Mouse (Mus musculus) kidney, postnatal 25 days (tissue): Measurements from ENCODE around the gene Col3a1.
A peak's percentile ranks its signal among the peaks of the same experiment; 100 is the strongest.

Source experiments
- DNase-seq, 2 experiments: peaks; one replicate each; pipeline ENCODE4 v3.0.0; 2021; ENCODE audit warnings: mixed read lengths in 2 of 2

Col3a1 gene

GRCm38 (mm10) chr1:45311388-45311787, at the start of gene Col3a1:
Col3a1 (plus strand) TSS chr1:45311538.
- peak; percentile 38 to 43 for DNase-seq

DNA sequence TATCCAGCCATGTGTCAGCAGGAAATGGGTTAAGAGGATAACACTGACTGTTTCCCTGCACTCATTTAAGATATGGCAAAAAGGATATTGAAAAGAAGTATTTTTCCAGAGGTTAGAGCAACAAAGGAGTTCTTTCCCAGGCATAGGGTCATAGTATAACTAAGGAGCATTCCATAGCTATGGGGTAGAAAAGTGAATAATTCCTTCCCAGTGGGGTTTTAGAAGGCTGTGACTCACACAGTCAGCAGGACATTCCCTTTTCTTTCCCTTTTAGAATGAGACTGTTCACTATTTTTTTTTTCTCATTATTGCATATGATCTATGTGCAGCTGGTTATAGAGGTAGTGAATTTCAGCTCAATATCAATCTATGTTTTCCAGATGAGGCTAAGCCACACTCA, 41.9 kb upstream of the Col3a1 start:
- DNase-seq = no peak

GRCm38 (mm10) chr1:45276006-45276539, 35.3 kb upstream of the Col3a1 start:
- DNase-seq = no peak

GRCm38 (mm10) chr1:45287954-45288353, 23.4 kb upstream of the Col3a1 start:
- no peak for DNase-seq

- DNase-seq = no peak
These were observed 21.3 kb upstream of the Col3a1 start for GRCm38 (mm10) chr1:45290037-45290436.

- DNase-seq = no peak
These were observed 11.8 kb upstream of the Col3a1 start for GRCm38 (mm10) chr1:45299394-45300119.

GRCm38 (mm10) chr1:45304273-45304672, 7.1 kb upstream of the Col3a1 start:
- DNase-seq = no peak

DNA sequence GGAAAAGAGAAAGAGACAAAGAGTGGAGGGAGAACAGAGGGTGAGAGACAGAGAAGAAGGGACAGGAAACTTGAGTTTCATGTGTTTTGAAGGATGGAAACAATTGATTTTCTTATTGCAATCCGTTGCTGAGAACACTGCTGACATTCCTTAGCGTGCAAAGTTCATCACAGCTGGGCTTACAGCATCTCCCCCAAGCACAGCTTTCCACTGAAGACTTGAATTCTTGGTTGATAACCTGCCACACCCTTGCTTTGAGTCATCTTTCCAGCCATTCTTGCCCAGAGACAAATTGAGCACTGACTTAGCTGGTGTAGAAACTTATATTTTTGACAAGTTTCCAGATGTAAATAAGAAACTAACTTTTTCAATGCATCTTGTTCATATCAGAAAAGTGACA, 2.3 kb upstream of the Col3a1 start:
- no peak for DNase-seq

- peak in 1 of 2 experiments; percentile 43 for DNase-seq
These were observed 624 bp downstream of the Col3a1 start for GRCm38 (mm10) chr1:45311962-45312361.

GRCm38 (mm10) chr1:45312870-45313269, 1.5 kb downstream of the Col3a1 start:
- DNase-seq = peak in 1 of 2 experiments; percentile 20

GRCm38 (mm10) chr1:45313696-45314295, 2.5 kb downstream of the Col3a1 start:
- DNase-seq = peak in 1 of 2 experiments; percentile 5

- no peak for DNase-seq
These were observed 4.6 kb downstream of the Col3a1 start for GRCm38 (mm10) chr1:45315767-45316528.

DNA sequence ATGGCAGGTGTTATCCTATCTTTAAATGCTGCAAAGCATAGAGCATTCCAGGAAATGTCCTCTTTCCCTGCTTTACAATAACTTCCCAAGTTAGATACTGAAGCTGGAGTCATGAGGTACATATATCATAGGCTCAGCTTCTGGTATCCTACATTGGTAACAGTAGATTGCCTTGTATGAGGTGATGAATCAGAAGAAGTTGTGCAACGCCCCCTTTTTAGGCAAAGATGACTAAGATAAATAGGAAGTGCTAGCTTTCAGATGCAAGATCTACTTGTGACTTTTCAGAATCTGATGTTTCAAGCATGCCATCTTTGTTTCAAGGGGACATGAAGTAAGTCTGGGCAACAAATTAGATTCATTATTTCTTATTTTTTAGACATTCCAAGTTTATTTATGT, 6.9 kb downstream of the Col3a1 start:
- DNase-seq = no peak

DNA sequence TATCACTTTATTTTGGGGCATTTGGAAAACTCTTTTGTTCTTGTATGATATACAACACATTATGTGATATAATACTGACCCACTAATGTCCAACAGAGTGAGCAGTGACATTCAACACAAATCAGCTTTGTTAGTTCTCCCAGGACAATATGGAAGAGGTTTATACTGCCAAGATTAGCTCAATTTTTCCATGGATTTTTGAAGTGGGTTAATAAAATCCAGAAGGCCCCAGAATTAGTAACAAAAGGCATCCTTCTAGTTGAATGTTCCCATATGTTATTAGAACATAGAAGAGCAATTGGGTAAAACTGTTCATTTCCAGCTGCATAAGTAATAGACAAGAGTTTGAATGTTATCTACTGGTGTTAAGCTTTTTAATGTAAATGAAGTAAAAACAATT, 9.5 kb downstream of the Col3a1 start:
- no peak for DNase-seq

DNA sequence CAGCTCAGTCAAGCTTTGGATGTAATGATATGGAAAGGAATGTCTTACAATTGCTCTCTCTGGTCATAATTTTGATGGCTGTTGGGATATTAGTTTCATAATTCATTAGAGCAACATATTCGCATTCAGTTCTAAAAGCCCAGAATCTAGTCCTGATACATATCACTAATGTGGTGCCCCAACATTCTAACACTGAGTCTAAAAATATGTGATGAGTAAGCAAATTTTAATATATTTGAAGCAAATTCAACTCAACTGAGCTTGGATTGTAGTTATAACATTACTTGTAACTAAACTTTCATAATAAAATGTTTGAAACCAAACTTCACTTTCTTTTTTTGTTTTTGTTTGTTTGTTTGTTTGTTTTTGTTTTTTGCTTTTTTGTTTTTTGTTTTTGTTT, 17.8 kb downstream of the Col3a1 start:
- DNase-seq = no peak

DNA sequence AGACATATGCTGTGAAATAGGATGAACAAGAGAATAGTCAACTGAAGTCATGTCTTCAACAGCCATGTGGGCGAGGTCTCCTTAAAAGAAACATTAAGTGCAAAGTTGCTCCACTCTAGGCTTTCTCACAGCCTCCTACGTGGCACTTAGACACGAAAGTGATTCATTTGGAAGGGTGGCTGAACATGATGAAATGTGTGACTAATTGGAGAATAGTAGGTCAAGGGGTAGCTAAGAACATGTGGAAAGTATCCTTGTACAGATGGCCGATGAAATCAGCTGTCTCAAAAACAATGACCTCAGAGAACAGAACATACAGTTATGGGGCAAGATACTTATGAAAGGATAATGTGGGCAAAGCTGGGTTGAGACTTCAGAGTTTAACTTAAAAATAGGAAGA, 44.6 kb downstream of the Col3a1 start:
- no peak for DNase-seq

DNA sequence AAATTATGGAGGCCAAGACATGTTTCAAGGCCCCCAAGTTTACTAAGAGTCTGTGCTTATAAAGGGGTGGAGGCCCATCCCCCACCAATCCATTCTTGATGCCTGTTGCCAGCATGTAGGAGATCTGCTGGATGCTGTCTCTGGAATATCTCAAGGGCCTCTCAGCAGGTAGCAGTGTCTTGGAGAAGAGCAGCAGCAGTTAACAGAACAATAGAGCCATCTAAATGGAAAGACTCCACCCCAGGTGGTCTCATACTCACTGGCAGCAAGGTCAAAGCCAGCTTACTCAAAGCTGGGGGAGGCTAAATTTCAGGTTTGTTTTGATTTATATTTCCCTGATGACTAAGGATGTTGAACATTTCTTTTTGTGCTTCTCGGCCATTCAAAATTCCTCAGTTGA, 46.7 kb downstream of the Col3a1 start:
- DNase-seq = no peak

GRCm38 (mm10) chr1:45359147-45359546, 47.8 kb downstream of the Col3a1 start:
- DNase-seq = no peak

DNA sequence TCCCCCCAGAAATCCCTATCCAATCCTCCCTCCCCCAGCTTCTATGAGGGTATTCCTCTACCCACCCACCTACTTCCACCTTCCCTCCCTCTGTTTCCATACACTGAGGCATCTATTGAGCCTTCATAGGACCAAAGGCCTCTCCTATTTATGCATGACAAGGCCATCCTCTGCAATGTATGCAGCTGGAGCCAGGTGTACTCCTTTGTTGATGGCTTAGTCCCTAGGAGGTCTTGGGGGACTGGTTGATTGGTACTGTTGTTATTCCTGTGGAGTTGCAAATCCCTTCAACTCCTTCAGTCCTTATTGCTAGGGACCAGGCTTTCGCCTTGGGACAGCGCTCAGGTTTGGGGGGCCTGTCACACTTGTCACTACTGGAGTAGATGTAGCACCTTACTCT, 48.3 kb downstream of the Col3a1 start:
- DNase-seq = no peak

GRCm38 (mm10) chr1:45363274-45363673, 51.9 kb downstream of the Col3a1 start:
- no peak for DNase-seq

GRCm38 (mm10) chr1:45365427-45365826, 54.1 kb downstream of the Col3a1 start:
- no peak for DNase-seq

DNA sequence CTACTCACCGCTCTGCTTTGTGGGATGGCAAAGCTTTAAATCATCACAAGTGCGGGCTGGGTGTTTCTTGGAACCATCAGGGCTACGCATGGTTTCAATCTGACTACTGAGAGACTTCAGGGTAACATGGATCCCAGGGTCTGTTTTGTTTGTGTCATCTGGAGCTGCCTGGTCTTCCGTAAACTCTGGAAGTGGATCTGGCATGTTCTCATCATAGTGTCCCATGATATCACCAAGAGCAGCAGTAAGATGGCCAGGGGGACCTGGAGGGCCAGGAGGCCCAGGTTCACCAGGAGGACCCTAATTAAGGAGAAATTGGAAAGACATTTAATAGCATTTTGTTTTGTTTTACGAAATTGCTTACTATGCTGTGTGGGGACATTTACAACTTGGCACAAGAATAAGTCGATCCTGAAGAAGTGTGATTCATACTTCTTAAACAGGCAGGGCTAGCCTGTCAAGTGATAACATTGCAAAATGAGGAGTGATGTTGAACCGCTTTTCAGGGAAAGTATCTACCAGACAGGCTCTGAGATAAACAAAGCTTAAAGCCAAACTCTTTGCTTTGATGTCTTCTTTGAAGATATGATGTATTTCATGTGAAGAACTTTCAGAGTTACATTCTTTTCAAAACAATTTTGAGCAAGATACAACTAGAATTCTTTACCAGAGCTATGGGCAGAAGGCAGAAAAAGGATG, 68.8 kb downstream of the Col3a1 start:
- DNase-seq = no peak

- DNase-seq = no peak
These were observed 70.5 kb downstream of the Col3a1 start for GRCm38 (mm10) chr1:45381866-45382265.
